Mouse (Mus musculus): ENCODE results near the gene Slc9a7. TPM values are rescaled to one million over a fixed set of nuclear protein-coding genes. Genes with fewer than 3 reads are reported as not detected.

The Slc9a7 gene
- polyA plus RNA-seq (2012; rRNA removed), result 6.6 and 11.8 TPM in 2 replicates

- TF ChIP-seq POLR2A (IDR thresholded peaks at IDR 0.05; ENCODE audit: borderline replicate concordance, extremely low read depth, insufficient read depth, insufficient read length, poor library complexity, severe bottlenecking) (0 out of 2 replicates have a peak, but pooled peaks have one; percentile 18), CTCF (IDR thresholded peaks at IDR 0.05; ENCODE audit: borderline replicate concordance, extremely low read depth, insufficient read depth, insufficient read length) (no peak)
- peak; percentile 74 for DNase-seq (ENCODE audit: low read depth)
Observed at GRCm38 (mm10) chrX:20291282-20292039, at the start of gene Slc9a7. Slc9a7 (minus strand) TSS chrX:20291807.

GRCm38 (mm10) chrX:20335722-20336121, 44.1 kb upstream of the Slc9a7 start:
- peak; percentile 58 for DNase-seq (ENCODE audit: low read depth)
- TF ChIP-seq CTCF (IDR thresholded peaks at IDR 0.05; ENCODE audit: borderline replicate concordance, extremely low read depth, insufficient read depth, insufficient read length) (peak; percentile 53; the same call in 1 of the 2 replicates), POLR2A (IDR thresholded peaks at IDR 0.05; ENCODE audit: borderline replicate concordance, extremely low read depth, insufficient read depth, insufficient read length, poor library complexity, severe bottlenecking) (no peak)

- no peak for TF ChIP-seq CTCF (IDR thresholded peaks at IDR 0.05; ENCODE audit: borderline replicate concordance, extremely low read depth, insufficient read depth, insufficient read length)
- TF ChIP-seq POLR2A (IDR thresholded peaks at IDR 0.05; ENCODE audit: borderline replicate concordance, extremely low read depth, insufficient read depth, insufficient read length, poor library complexity, severe bottlenecking), result no peak
- DNase-seq (ENCODE audit: low read depth), result peak; percentile 24
Observed at GRCm38 (mm10) chrX:20332756-20333155, 41.1 kb upstream of the Slc9a7 start.

GRCm38 (mm10) chrX:20307215-20307614, 15.6 kb upstream of the Slc9a7 start:
- DNase-seq (ENCODE audit: low read depth), result no peak
- TF ChIP-seq CTCF (IDR thresholded peaks at IDR 0.05; ENCODE audit: borderline replicate concordance, extremely low read depth, insufficient read depth, insufficient read length), result no peak
- no peak for TF ChIP-seq POLR2A (IDR thresholded peaks at IDR 0.05; ENCODE audit: borderline replicate concordance, extremely low read depth, insufficient read depth, insufficient read length, poor library complexity, severe bottlenecking)

GRCm38 (mm10) chrX:20305941-20306340, 14.3 kb upstream of the Slc9a7 start:
- DNase-seq (ENCODE audit: low read depth), result no peak
- TF ChIP-seq CTCF (IDR thresholded peaks at IDR 0.05; ENCODE audit: borderline replicate concordance, extremely low read depth, insufficient read depth, insufficient read length) (no peak), POLR2A (IDR thresholded peaks at IDR 0.05; ENCODE audit: borderline replicate concordance, extremely low read depth, insufficient read depth, insufficient read length, poor library complexity, severe bottlenecking) (no peak)

- no peak for DNase-seq (ENCODE audit: low read depth)
- no peak for TF ChIP-seq POLR2A (IDR thresholded peaks at IDR 0.05; ENCODE audit: borderline replicate concordance, extremely low read depth, insufficient read depth, insufficient read length, poor library complexity, severe bottlenecking)
- no peak for TF ChIP-seq CTCF (IDR thresholded peaks at IDR 0.05; ENCODE audit: borderline replicate concordance, extremely low read depth, insufficient read depth, insufficient read length)
Observed at GRCm38 (mm10) chrX:20303280-20303679, 11.7 kb upstream of the Slc9a7 start.

- no peak for TF ChIP-seq CTCF (IDR thresholded peaks at IDR 0.05; ENCODE audit: borderline replicate concordance, extremely low read depth, insufficient read depth, insufficient read length)
- no peak for TF ChIP-seq POLR2A (IDR thresholded peaks at IDR 0.05; ENCODE audit: borderline replicate concordance, extremely low read depth, insufficient read depth, insufficient read length, poor library complexity, severe bottlenecking)
- DNase-seq (ENCODE audit: low read depth), result no peak
Observed at GRCm38 (mm10) chrX:20292040-20292417, 422 bp upstream of the Slc9a7 start.

GRCm38 (mm10) chrX:20290715-20291114, 892 bp downstream of the Slc9a7 start:
- peak; percentile 9 for DNase-seq (ENCODE audit: low read depth)
- TF ChIP-seq POLR2A (IDR thresholded peaks at IDR 0.05; ENCODE audit: borderline replicate concordance, extremely low read depth, insufficient read depth, insufficient read length, poor library complexity, severe bottlenecking), result no peak
- no peak for TF ChIP-seq CTCF (IDR thresholded peaks at IDR 0.05; ENCODE audit: borderline replicate concordance, extremely low read depth, insufficient read depth, insufficient read length)

- no peak for DNase-seq (ENCODE audit: low read depth)
- TF ChIP-seq POLR2A (IDR thresholded peaks at IDR 0.05; ENCODE audit: borderline replicate concordance, extremely low read depth, insufficient read depth, insufficient read length, poor library complexity, severe bottlenecking) (no peak), CTCF (IDR thresholded peaks at IDR 0.05; ENCODE audit: borderline replicate concordance, extremely low read depth, insufficient read depth, insufficient read length) (no peak)
Observed at GRCm38 (mm10) chrX:20288674-20289073, 2.9 kb downstream of the Slc9a7 start.

GRCm38 (mm10) chrX:20286254-20286653, 5.4 kb downstream of the Slc9a7 start:
- TF ChIP-seq POLR2A (IDR thresholded peaks at IDR 0.05; ENCODE audit: borderline replicate concordance, extremely low read depth, insufficient read depth, insufficient read length, poor library complexity, severe bottlenecking), result no peak
- no peak for TF ChIP-seq CTCF (IDR thresholded peaks at IDR 0.05; ENCODE audit: borderline replicate concordance, extremely low read depth, insufficient read depth, insufficient read length)
- DNase-seq (ENCODE audit: low read depth), result no peak

GRCm38 (mm10) chrX:20279424-20279823, 12.2 kb downstream of the Slc9a7 start:
- TF ChIP-seq POLR2A (IDR thresholded peaks at IDR 0.05; ENCODE audit: borderline replicate concordance, extremely low read depth, insufficient read depth, insufficient read length, poor library complexity, severe bottlenecking) (no peak), CTCF (IDR thresholded peaks at IDR 0.05; ENCODE audit: borderline replicate concordance, extremely low read depth, insufficient read depth, insufficient read length) (no peak)
- DNase-seq (ENCODE audit: low read depth), result no peak

GRCm38 (mm10) chrX:20273854-20274253, 17.8 kb downstream of the Slc9a7 start:
- no peak for DNase-seq (ENCODE audit: low read depth)
- TF ChIP-seq POLR2A (IDR thresholded peaks at IDR 0.05; ENCODE audit: borderline replicate concordance, extremely low read depth, insufficient read depth, insufficient read length, poor library complexity, severe bottlenecking) (no peak), CTCF (IDR thresholded peaks at IDR 0.05; ENCODE audit: borderline replicate concordance, extremely low read depth, insufficient read depth, insufficient read length) (no peak)

Measured in brain, embryonic 14.5 days (tissue).